Mouse (Mus musculus) thymus, postnatal 0 days (tissue): ENCODE measurements around the gene Carnmt1. TPM values are rescaled to one million over a fixed set of nuclear protein-coding genes. Genes with fewer than 3 reads are reported as not detected.

Source experiments
- DNase-seq: peaks from one replicate; pipeline ENCODE4 v3.0.0-alpha.2; 2015; ENCODE audit warnings: low spot score
- polyA plus RNA-seq: library from polyadenylated mRNA; unstranded; fragments of >200 nt; fragmentation: Nextera tagmentation; extraction: Ambion mirVana; gene quantifications from 2 replicates; pipeline ENCODE4 v1.2.1, GENCODE M21; 2015

Gene Carnmt1
- polyA plus RNA-seq, 1 experiment from 2014 or later = 30.1 TPM

- no peak for DNase-seq
Observed at GRCm38 (mm10) chr19:18653058-18653457, 17.5 kb upstream of the Carnmt1 start.

GRCm38 (mm10) chr19:18654330-18654729 lies 16.2 kb upstream of the Carnmt1 start:
- no peak for DNase-seq

GRCm38 (mm10) chr19:18654984-18655383 lies 15.6 kb upstream of the Carnmt1 start:
- no peak for DNase-seq

GRCm38 (mm10) chr19:18655999-18656398 lies 14.6 kb upstream of the Carnmt1 start:
- no peak for DNase-seq

- DNase-seq = no peak
Observed at GRCm38 (mm10) chr19:18658473-18658872, 12.1 kb upstream of the Carnmt1 start.

- no peak for DNase-seq
Observed at GRCm38 (mm10) chr19:18659349-18659748, 11.2 kb upstream of the Carnmt1 start.

GRCm38 (mm10) chr19:18660466-18660865 lies 10.1 kb upstream of the Carnmt1 start:
- DNase-seq = no peak

- DNase-seq = no peak
Observed at GRCm38 (mm10) chr19:18661683-18662082, 8.9 kb upstream of the Carnmt1 start.

GRCm38 (mm10) chr19:18663904-18664303 lies 6.7 kb upstream of the Carnmt1 start:
- peak; percentile 46 for DNase-seq

GRCm38 (mm10) chr19:18666966-18667365 lies 3.6 kb upstream of the Carnmt1 start:
- DNase-seq = no peak

- no peak for DNase-seq
Observed at GRCm38 (mm10) chr19:18669551-18669950, 1.0 kb upstream of the Carnmt1 start.

GRCm38 (mm10) chr19:18671056-18671741 lies 635 bp downstream of the Carnmt1 start:
- peak; percentile 53 for DNase-seq

- no peak for DNase-seq
Observed at GRCm38 (mm10) chr19:18672498-18672897, 1.9 kb downstream of the Carnmt1 start.

- DNase-seq = no peak
Observed at GRCm38 (mm10) chr19:18673116-18673515, 2.6 kb downstream of the Carnmt1 start.

- no peak for DNase-seq
Observed at GRCm38 (mm10) chr19:18682142-18682541, 11.6 kb downstream of the Carnmt1 start.

GRCm38 (mm10) chr19:18687556-18687955 lies 17.0 kb downstream of the Carnmt1 start:
- DNase-seq = peak; percentile 75

GRCm38 (mm10) chr19:18692176-18692575 lies 21.6 kb downstream of the Carnmt1 start:
- DNase-seq = no peak

- no peak for DNase-seq
Observed at GRCm38 (mm10) chr19:18692768-18693167, 22.2 kb downstream of the Carnmt1 start.

- no peak for DNase-seq
Observed at GRCm38 (mm10) chr19:18695116-18695515, 24.6 kb downstream of the Carnmt1 start.

- no peak for DNase-seq
Observed at GRCm38 (mm10) chr19:18695552-18695951, 25.0 kb downstream of the Carnmt1 start.

GRCm38 (mm10) chr19:18708101-18708500 lies 37.5 kb downstream of the Carnmt1 start:
- no peak for DNase-seq

GRCm38 (mm10) chr19:18710903-18711302 lies 40.3 kb downstream of the Carnmt1 start:
- no peak for DNase-seq

- DNase-seq = no peak
Observed at GRCm38 (mm10) chr19:18711589-18711988, 41.0 kb downstream of the Carnmt1 start.
